Mouse (Mus musculus): ENCODE data around the gene 1810055G02Rik.

The 1810055G02Rik gene

DNA sequence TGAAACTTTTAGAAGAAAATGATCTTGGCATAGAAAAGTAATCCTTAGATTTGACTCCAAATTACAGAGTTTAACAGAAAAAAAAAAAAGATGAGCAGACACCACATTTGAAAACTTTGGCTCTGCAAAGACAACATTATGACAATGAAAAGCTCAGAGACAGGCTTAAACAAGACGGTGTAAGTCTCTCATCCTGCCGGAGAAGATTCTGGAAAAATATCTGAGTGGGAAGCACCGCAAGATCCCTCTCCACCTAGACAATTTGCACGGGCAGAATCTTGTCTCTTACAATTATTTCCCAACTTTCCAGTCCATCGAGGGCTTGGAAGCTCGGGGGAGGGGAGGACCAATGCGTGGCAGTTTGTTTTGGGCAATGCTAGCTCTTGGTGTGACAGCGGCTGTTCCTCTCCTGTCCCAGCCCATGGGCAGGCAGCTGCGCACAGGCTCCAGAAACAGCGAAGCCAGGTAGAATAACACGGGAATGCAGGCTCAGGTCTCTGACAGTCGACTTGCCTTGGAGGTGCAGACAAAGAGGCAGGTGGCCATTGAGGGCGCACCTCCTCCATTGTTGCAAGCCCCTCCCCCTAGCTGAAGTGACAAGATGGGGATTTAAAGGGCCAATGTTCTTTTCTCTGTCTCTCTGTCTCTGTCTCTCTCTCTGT is 35.9 kb downstream of the 1810055G02Rik start:
- DNase-seq: peak; percentile 89 to 90

DNA sequence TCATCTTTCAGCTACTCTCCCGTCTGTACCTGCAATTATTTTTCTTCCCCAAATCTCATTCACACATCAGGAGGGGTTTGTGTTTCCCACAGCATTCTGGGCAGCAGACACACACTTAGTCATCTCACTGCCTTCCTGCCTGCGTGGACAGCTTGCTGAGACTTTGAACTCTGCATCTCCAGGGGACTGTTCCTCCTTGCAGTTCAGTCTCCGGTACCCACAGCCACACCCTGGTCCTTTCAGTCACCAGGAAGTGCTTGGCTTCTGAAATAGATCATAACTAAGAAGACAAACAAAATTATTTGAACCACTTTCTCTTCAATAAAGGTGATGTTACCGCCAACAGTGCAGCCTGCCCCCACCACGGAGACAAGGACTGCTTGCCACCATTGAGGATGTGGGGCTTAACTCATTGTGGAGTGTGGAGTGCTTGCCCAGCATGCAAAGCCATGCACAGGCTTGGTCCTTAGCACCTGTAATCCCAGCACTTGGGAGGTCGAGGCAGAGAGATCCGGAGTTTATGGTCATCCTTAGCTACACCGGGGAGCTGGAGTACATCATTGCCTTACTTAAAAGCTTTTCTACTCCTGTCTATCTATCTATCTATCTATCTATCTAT is 44.6 kb downstream of the 1810055G02Rik start:
- DNase-seq: no peak

DNA sequence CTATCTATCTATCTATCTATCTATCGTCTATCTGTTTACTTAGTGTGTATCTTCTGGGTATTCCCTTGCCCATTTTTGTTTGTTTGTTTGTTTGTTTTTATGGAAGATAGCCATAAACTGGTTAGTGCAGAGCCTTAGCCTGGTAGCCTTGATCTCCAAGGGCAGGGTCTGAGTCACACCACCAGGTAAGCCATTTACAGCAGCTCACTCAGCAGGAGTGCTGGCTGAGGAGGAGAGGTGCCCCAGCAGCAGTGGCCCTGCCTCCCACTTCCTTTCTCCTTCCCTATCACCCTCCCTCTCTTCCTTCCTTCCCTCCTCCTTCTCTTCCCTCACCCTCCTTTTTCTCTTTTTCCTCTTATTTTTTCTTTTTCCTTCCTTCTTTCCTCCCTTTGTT is 45.1 kb downstream of the 1810055G02Rik start:
- DNase-seq: no peak

DNA sequence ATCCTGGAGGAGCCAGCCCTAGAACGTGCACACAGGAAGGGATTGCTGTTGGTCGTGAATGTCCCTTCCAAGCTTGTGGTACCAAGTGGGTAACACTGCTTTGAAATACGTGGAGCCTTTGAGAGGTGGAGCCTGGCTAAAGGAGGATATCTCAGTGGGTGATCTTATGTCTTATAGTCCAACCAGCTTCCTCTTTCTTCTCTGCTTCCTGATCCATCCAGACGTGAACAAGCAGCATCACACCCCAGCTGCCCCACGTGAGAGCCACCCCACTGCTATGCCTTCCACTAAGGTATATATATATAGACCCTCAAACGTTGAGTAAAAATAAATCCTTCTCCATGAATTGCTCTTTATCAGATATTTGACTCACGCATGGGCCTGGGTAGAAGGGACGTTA is 45.6 kb downstream of the 1810055G02Rik start:
- no peak for DNase-seq

DNA sequence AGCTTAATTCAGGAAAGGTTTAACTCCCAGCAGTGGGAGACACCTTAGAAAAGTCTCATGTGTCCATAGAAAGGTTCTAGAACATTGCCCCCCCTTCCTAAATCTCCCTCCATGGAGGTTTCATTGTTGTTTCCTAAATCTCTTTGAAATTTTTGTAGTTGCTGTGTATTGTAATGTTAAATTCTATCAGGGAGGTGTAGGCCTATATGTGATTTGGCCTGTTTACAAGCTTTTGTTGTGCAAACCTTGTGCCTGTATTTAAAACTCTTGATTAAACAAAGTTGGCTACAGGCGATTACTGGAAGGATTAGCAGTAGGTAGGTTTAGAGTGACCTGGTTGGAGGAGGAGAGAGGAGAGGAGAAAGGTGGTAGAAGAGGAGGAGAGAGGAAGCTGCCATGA is 49.8 kb downstream of the 1810055G02Rik start:
- DNase-seq: no peak

DNA sequence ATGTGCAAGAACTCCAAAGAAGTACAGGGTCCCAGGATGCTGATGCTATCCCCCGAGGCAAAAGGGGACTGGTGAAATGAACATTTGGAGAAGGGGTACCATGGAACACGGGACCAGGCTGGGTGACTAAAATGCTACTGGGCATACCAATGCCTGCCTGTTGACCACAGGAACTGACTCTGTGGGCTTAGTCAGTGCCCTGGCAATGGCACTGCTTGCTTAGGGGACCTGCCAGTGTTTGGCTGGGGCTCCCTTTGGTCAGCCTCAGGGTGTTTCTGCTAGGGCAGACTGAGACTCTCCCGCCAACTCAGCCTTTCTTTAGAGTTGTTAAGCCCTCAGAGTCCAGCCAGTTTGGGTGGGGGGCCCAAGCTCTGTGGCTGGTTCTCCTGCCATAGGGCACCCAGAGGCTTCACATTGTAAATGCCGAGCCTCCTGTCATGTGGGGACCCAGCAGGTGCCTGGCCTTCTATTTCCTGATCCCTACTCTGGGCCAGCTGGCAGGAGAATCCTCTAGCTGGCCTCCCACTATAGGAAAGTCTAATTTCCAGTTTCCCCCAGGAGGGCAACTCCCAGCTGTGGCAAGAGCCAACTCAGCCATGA is 57.2 kb downstream of the 1810055G02Rik start:
- peak; percentile 47 to 59 for DNase-seq

DNA sequence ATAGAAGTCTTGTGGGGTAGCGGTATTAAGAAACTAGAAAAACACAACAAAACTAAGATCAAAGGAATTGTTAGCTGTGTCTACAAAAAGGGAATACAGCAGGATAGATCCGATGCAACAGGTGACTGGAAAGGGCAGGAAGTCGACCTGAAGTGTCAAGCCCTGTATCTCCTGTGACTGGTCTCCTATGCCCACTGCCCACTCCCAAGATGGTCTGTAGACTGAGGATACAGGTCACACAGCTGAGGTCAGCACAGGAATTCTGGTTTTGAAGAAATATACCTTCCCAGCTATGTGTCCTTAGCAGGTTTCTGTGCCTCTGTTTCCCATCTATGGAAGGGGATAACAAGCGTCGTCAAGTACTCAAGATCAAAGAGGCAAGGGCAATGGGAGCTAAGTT is 58.3 kb downstream of the 1810055G02Rik start:
- peak in 1 of 2 experiments; percentile 28 for DNase-seq

DNA sequence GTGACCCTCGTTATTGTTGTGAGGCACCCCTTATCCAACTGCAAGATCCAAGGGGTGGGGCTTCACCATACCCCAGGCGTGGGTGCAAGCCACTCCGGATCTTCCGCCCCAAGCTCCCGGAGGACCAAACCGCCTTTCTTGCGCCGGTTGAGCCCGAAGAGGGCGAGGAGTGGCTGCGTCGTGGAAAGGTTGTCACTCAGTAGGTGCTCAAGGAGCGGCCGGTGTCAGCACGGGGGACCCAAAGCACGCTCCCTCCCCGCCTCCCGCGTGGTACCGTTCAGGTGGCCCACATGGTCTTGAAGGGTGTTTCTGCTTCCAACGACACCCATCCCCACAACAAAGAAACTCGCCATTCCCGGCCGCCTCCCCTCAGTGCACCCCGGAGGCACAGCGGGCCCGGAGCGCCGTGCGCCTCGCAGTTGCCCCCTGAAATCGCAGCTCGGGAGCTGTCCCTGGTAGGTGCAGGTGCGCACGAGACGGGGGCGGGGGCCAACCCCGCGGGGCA is 59.2 kb downstream of the 1810055G02Rik start, which contains the start of gene Kmt5b:
Gene Kmt5b, plus strand, starts transcription at position 146 of the 505 bp plus-strand sequence.
- DNase-seq: peak in 1 of 2 experiments; percentile 75

Data from cerebellum, postnatal 10 days (tissue).